Mouse (Mus musculus) fat pad, adult 2 months (tissue): ENCODE results near the gene Bmper.

ENCODE experiments used
- DNase-seq: peaks from one replicate; pipeline ENCODE4 v3.0.0-alpha.2; 2011; ENCODE audit warnings: low read depth, low spot score; ENCODE audit errors: extremely low read depth

Gene Bmper

DNA sequence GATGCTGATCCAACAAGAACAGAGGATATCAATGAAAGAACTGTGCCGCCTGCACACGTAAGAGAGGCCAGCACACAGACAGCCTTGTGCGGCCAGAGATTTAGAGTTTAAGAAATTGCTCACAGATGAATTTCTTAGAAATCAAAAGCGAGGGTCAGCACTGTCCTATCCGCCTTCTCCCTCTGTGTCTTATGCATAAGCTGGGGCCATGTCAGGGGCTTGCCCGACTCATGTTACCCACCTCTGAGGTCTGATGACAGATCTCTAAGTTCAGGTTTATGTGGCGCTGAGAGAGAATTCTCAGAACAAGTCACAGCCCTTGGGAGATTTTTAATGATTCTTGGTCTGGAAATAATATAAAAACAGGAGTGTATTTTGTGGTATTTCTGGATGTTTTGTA, 140.7 kb downstream of the Bmper start:
- DNase-seq = no peak

DNA sequence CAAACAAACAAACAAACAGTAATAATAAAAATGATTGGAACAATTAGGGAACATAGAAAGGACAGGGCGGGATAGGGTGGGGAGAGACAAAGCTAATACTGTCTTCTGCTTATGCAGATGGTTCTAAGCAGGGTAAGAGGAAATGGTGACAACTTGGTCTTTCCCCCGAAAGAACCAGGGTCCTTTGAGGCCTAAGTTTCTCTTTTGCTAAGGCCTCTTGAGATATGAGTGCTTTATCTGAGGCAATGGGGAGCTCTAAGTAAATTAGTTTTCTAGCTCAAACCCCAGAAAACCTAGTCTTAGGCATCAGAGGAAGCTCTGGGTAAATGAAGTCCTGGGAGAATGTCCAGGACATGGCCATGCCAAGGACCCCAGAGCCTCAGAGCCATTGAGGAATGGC, 141.2 kb downstream of the Bmper start:
- DNase-seq = no peak

- DNase-seq = no peak
Measured at GRCm38 (mm10) chr9:23368124-23368523, 145.2 kb downstream of the Bmper start.

DNA sequence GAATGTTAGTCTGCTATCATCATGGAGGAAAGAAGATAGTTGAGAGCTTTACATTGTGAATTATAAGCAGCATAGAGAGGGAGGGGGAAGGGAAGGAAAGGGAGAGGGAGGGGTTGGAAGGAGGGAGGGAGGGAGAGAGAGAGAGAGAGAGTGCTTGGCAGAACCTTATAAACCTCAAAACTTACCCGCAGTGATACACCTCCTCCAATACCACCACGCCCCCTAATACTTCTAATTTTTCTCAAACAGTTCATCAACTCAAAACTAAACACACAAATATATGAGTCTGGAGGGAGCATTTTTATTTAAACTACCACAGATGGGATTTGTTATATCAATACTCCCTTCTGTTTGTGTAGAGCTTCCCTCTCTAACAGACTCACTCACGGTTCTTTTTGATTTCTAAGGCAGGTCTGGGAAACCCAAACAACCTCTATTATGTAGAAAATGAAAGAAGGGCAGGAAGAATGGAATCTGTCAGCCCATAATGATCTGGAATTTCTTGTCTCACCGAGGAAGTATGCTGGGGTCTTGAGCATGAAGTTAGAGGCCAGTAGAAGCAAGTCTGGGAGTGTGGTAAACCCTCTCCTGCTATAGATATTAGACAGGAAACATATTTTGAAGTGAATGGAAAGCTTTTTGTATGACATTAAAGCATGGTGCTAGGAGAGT, 152.0 kb downstream of the Bmper start:
- DNase-seq = no peak

- no peak for DNase-seq
Measured at GRCm38 (mm10) chr9:23377831-23378730, 155.2 kb downstream of the Bmper start.

- DNase-seq = no peak
Measured at GRCm38 (mm10) chr9:23378731-23379170, 155.9 kb downstream of the Bmper start.

DNA sequence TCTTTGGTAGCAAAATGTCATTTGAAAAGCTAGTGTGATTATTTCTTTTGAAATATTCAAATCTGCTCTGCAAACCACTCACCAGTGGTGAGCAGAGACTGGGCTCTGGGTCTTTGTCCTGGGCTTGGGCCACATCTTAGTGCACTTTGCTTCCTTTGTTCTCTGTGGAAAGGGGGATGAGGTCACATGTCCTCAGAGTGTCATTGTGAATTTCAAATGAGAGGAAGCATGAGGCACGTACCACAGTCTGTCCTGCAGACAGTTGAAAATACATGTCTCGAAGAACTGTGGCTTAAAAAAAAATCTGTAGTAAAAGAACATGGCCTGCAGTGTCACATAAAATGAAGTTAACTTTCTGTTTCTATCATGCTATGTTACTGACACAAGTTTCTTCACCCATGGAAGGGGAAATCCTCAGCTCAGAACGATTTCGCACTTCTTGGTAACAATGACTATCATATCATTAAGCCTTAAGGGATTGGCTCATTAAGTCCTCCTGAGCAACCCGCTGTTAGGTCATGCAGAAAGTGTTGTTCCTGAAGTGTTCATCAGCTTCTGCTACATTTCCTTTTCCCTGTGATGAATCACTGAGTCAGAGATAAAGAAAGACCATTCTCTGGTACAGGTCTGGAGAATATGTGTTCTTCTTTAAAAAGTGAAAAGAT, 157.4 kb downstream of the Bmper start:
- DNase-seq = no peak

DNA sequence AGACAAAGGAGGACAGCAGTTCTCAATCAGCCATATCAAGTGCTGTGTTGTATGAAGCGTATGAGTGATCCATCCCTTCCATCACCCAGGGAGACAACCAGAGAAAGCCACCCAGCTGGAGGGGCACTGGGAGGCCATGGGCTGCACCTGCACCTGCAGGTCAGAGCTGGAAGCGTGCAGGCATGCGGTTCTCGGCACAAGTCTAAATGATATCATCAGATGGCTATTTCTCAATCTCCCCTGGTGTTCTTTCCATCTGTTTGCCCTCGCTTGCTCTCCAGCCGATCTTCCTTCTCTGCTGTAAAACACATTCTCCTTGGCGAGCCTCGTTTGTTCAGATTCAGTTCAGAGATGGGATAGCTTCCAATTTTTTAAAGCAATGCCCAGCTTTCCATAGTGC, 160.4 kb downstream of the Bmper start:
- no peak for DNase-seq

- no peak for DNase-seq
Measured at GRCm38 (mm10) chr9:23383837-23384236, 161.0 kb downstream of the Bmper start.

GRCm38 (mm10) chr9:23384880-23385279, 162.0 kb downstream of the Bmper start:
- no peak for DNase-seq

DNA sequence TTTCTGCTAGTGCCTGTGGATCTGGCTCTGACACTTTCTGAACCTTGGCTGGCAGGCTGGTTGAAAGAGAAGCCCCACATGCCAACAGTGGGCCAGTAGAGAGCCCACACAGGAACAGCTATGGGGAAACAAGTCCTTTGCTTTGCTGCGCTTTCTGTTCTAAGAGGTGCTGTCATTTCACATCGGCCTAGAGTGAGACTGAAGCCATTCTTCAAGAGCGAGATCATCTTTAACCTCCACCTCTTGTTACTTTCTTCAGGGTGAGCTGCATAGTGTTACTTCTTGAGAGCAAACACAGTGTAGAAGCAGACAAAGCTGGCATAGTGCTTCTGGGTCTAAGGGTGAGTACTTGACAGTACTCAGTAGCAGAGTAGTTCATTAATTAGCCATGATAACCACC, 163.3 kb downstream of the Bmper start:
- DNase-seq = no peak

DNA sequence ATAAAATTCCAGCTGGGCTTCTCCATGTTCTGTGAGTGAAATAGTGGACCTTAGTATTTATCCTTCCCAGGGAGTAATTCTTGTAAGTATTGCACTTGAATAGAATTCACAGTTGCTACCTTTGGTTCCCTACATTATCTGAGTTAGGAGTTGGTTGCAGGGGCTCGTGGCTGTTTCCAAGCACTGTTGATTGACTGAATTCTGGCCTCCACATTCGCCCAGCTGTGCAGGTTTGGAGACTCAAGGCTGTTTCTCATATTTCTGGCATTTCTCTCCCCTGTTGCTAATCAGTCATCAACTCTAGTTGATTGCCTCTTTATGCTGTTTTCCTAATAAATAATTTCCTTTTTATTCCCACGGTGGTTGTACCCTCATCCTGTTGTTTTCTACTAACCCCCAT, 167.2 kb downstream of the Bmper start:
- no peak for DNase-seq

DNA sequence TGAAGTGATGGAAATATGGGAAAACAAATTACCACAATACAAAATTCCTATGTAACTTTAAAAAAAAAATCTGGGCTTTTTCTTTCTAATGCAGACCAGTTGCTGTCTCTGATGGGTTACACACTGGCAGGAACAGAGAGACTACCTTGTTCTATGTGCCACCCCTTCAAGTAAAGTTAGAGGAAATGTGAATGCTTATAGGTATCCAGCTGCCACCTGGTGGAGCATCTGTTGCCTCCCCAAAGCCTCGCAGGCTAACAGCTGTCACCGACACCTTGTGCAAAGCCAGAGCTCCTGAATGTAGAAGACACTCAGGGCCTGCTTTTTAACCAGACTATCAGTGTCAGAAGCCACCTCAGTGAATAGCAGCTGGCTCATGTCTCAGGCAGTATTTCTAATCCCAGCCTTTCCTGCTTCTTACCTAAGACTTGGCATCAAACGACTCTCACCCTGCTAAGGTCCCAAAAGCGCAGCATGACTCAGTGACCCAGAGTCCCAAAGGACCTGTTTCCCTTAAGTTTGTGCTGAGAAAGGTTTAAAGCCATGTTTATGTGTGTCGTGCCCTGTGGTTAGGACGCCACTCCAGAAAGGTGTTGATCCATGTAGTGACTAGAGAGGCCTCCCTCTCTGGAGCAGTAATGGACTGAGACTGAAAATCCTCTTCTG, 171.9 kb downstream of the Bmper start:
- no peak for DNase-seq

- DNase-seq = no peak
Measured at GRCm38 (mm10) chr9:23396186-23396585, 173.3 kb downstream of the Bmper start.

GRCm38 (mm10) chr9:23397876-23398275, 175.0 kb downstream of the Bmper start:
- no peak for DNase-seq

DNA sequence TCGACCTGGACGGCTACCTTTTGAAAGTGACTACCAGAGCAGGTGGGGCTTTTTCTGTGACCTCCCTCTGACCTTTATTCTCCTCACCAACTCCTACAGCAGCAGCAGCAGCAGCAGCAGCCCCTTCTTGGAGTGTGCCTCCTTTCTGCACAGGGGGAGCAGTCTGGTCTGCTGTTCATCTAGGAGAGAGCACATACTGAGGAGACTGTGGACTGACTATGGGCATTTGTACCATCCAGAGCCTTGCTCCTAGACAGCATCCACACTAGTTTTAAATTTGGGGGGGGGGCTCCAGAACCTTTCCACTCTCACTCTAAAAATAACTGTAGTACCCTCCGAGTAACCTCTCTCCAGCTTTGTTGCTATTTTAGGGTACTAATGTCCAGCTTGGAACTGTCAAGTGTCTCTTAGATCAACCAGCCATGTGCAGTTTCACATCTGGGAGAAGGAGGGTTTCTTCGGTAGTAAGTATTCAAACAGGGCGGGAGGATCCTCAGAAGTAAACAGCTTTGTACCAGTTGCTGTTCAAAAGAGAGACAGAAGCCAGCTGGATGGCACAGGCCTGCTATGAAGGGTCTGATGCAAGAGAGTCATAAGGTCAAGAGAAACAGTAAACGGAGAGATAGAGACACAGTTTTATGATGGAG, 176.9 kb downstream of the Bmper start:
- DNase-seq = no peak

- no peak for DNase-seq
Measured at GRCm38 (mm10) chr9:23407416-23407815, 184.5 kb downstream of the Bmper start.

GRCm38 (mm10) chr9:23407935-23408781, 185.3 kb downstream of the Bmper start:
- no peak for DNase-seq

DNA sequence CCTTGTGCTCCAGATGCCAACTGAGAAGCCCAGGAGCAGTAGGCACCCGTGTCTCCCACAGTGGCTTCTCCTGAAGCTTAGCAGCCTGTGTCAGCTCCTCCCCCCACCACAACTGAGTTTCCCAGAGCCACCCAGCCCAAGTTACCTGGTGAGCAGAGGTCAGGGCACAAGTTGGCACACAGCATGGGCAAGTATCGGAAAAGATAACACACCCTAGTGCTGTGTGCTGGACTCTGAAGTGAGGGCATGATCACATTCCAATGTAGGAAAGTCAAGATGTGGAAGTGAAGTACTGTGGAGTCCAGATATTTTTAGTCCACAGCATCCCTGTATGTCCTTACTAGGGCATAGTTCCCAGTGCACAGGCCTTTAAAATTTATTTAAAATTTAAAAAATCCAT, 187.7 kb downstream of the Bmper start:
- DNase-seq = no peak

- no peak for DNase-seq
Measured at GRCm38 (mm10) chr9:23412956-23413355, 190.1 kb downstream of the Bmper start.
